Mouse (Mus musculus): ENCODE measurements around the gene Uaca.

Gene Uaca

GRCm38 (mm10) chr9:60912266-60912665 lies 117.9 kb downstream of the Uaca start:
- H3K36me3 ChIP-seq (ENCODE audit: control insufficient read depth, insufficient read depth, low read length, poor library complexity, severe bottlenecking): no peaks in the 10 kb centered on the region
- no peaks in the 10 kb centered on the region for H3K27me3 ChIP-seq (ENCODE audit: control insufficient read depth, insufficient read depth, low read length, poor library complexity, severe bottlenecking)
- no peak for DNase-seq (ENCODE audit: low read depth, low spot score)

- Histone ChIP-seq H3K36me3 (ENCODE audit: control insufficient read depth, insufficient read depth, low read length, poor library complexity, severe bottlenecking) (no peaks in the 10 kb centered on the region), H3K27me3 (ENCODE audit: control insufficient read depth, insufficient read depth, low read length, poor library complexity, severe bottlenecking) (no peaks in the 10 kb centered on the region)
- DNase-seq (ENCODE audit: low read depth, low spot score): no peak
Measured at GRCm38 (mm10) chr9:60913626-60914025, 119.3 kb downstream of the Uaca start.

GRCm38 (mm10) chr9:60919936-60920672 lies 125.8 kb downstream of the Uaca start:
- DNase-seq (ENCODE audit: low read depth, low spot score): no peak
- H3K36me3 ChIP-seq (ENCODE audit: control insufficient read depth, insufficient read depth, low read length, poor library complexity, severe bottlenecking): no peaks in the 10 kb centered on the region
- no peaks in the 10 kb centered on the region; the same call in 1 of the 2 replicates for H3K27me3 ChIP-seq (ENCODE audit: control insufficient read depth, insufficient read depth, low read length, poor library complexity, severe bottlenecking)

- no peaks in the 10 kb centered on the region; the same call in 1 of the 2 replicates for H3K27me3 ChIP-seq (ENCODE audit: control insufficient read depth, insufficient read depth, low read length, poor library complexity, severe bottlenecking)
- no peak for DNase-seq (ENCODE audit: low read depth, low spot score)
- H3K36me3 ChIP-seq (ENCODE audit: control insufficient read depth, insufficient read depth, low read length, poor library complexity, severe bottlenecking): no peaks in the 10 kb centered on the region
Measured at GRCm38 (mm10) chr9:60920673-60921062, 126.3 kb downstream of the Uaca start.

- Histone ChIP-seq H3K27me3 (ENCODE audit: control insufficient read depth, insufficient read depth, low read length, poor library complexity, severe bottlenecking) (no peaks in the 10 kb centered on the region; the same call in 1 of the 2 replicates), H3K36me3 (ENCODE audit: control insufficient read depth, insufficient read depth, low read length, poor library complexity, severe bottlenecking) (no peaks in the 10 kb centered on the region)
- no peak for DNase-seq (ENCODE audit: low read depth, low spot score)
Measured at GRCm38 (mm10) chr9:60921287-60921686, 126.9 kb downstream of the Uaca start.

GRCm38 (mm10) chr9:60921831-60922230 lies 127.5 kb downstream of the Uaca start:
- Histone ChIP-seq H3K27me3 (ENCODE audit: control insufficient read depth, insufficient read depth, low read length, poor library complexity, severe bottlenecking) (no peaks in the 10 kb centered on the region; the same call in 1 of the 2 replicates), H3K36me3 (ENCODE audit: control insufficient read depth, insufficient read depth, low read length, poor library complexity, severe bottlenecking) (no peaks in the 10 kb centered on the region)
- DNase-seq (ENCODE audit: low read depth, low spot score): no peak

GRCm38 (mm10) chr9:60926301-60926700 lies 132.0 kb downstream of the Uaca start:
- no peak for DNase-seq (ENCODE audit: low read depth, low spot score)
- Histone ChIP-seq H3K27me3 (ENCODE audit: control insufficient read depth, insufficient read depth, low read length, poor library complexity, severe bottlenecking) (no peaks in the 10 kb centered on the region; the same call in 1 of the 2 replicates), H3K36me3 (ENCODE audit: control insufficient read depth, insufficient read depth, low read length, poor library complexity, severe bottlenecking) (no peaks in the 10 kb centered on the region)

GRCm38 (mm10) chr9:60929290-60929983 lies 135.1 kb downstream of the Uaca start:
- no peak for DNase-seq (ENCODE audit: low read depth, low spot score)
- no peaks in the 10 kb centered on the region for H3K27me3 ChIP-seq (ENCODE audit: control insufficient read depth, insufficient read depth, low read length, poor library complexity, severe bottlenecking)
- H3K36me3 ChIP-seq (ENCODE audit: control insufficient read depth, insufficient read depth, low read length, poor library complexity, severe bottlenecking): no peaks in the 10 kb centered on the region

Measured in splenic B cell, adult 2 months (primary cell).